Mouse (Mus musculus) Patski (cell line): ENCODE results near the gene Tmem30b. TPM values are rescaled to one million over a fixed set of nuclear protein-coding genes. Genes with fewer than 3 reads are reported as not detected.

Experiments used
- ATAC-seq: fragments of 100-300 bp; one replicate; pipeline ENCODE4 v1.8.0; 2021
- CTCF ChIA-PET: fragments of 350-600 bp; sonication (Branson Sonifier 250); formaldehyde crosslinking; loops from one replicate; lab custom pipeline; 2022; ENCODE audit warnings: inconsistent platforms; lab: Charles Lee
- POLR2A ChIA-PET: fragments of 350-600 bp; sonication (Branson Sonifier 250); formaldehyde crosslinking; loops from one replicate; lab custom pipeline; 2022; ENCODE audit warnings: antibody characterized with exemption, inconsistent platforms; lab: Charles Lee
- DNase-seq: peaks from one replicate; pipeline ENCODE4 v3.0.0-alpha.2; 2011; ENCODE audit warnings: low read depth, low spot score
- H3K27me3 ChIP-seq: fragments of 371-371 bp; one replicate; pipeline ENCODE4 v1.5.1; 2021
- CTCF ChIP-seq: fragments of 100-300 bp; IDR thresholded peaks from one replicate; pipeline ENCODE4 v1.5.1; 2021
- in situ Hi-C: fragments of 300-500 bp; cut with MboI; formaldehyde crosslinking; loops from 3 replicates; pipeline ENCODE4 v1.11.1; 2018; ENCODE audit warnings: low pct_unique_long_range_greater_than_20kb, mixed read lengths
- polyA plus RNA-seq: library from polyadenylated mRNA; unstranded; gene quantifications from one replicate; pipeline ENCODE4 v1.2.3, GENCODE M21; 2021

Tmem30b gene
- polyA plus RNA-seq, 1 experiment from 2014 or later = not detected

DNA sequence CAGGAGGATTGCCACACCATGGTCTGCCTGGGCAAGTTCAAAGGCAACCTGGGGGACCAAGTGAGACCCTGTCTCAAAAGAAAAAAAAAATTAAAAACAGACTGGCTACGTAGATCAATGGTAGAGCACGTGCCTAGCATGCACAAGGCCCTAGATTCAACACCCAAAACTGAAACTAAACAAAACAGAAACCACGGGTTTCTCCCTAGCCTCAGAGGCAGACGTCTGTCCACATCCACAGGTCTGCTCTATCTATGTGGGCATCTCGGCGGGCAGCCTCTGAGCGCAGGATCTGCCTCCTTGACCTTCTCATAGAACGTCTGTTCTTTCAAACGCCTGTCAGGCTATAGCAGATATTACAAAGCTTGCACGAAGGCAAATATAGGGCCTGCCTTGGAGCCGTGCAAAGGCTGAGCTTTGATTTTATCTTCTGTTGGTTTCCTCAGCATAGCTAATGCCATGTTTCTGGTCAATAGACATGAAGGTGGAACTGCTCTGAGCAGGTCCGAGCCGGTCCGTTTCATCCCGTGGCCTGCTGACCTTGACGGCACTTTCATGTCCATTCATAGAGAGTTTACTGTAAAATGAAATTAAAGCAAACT is 52.2 kb downstream of the Tmem30b start:
- in situ Hi-C loops = no loop called here
- ATAC-seq = no peak
- ChIA-PET POLR2A (no interaction called here), CTCF (no interaction called here)
- H3K27me3 ChIP-seq = no peaks in the 10 kb centered on the region
- TF ChIP-seq CTCF = no peak
- DNase-seq = no peak

Other genes with a start within 250 kb of the Tmem30b start
- gene Prkch, start 38.4 kb upstream of the Tmem30b start, polyA plus RNA-seq = 0.13 TPM